Mouse (Mus musculus) spleen, postnatal 10 days (tissue): ENCODE results near the gene Wdpcp.

ENCODE experiments used
- DNase-seq, 2 experiments: peaks; one replicate each; pipeline ENCODE4 v3.0.0; 2021 to 2022; ENCODE audit warnings: low spot score in 2 of 2

The Wdpcp gene

GRCm38 (mm10) chr11:21569456-21570108, 2.5 kb upstream of the Wdpcp start:
- peak in 1 of 2 experiments; percentile 22 for DNase-seq

DNA sequence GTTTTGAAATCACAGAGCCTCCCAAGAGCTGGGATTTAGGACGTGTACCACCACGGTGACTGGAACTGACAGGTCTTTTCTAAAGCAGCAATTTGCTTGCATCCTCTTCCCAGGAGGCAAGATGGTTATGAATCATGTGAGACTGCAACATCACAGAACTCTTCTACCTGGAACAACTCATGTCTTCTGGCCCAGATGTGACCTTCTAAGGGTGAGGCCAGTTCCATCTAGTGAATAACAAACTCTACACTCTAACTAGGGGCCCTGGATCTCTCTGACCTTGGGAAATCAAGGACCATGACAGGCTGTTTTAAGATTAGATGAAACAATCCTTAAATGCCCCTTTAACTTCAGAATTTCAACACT, 1.9 kb upstream of the Wdpcp start:
- no peak for DNase-seq

DNA sequence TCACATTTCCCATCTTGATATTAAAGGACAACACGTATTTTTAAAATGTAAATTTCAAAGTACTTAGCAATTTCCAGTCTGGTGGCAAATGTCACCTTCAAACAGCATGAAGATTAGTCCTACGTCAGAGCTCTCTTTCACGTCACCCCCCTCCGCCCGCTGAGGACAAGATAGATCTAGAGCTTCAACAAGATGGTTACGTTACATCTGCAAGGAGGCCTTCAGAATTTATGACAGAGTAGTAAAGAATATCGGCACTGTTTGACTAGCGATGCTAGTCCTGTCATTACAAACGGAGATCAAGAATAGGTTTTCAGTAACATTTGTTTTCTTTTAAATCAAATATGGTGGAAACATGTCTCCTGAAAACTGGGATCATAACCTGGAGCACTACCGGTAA, 1.1 kb upstream of the Wdpcp start:
- peak in 1 of 2 experiments; percentile 29 for DNase-seq

DNA sequence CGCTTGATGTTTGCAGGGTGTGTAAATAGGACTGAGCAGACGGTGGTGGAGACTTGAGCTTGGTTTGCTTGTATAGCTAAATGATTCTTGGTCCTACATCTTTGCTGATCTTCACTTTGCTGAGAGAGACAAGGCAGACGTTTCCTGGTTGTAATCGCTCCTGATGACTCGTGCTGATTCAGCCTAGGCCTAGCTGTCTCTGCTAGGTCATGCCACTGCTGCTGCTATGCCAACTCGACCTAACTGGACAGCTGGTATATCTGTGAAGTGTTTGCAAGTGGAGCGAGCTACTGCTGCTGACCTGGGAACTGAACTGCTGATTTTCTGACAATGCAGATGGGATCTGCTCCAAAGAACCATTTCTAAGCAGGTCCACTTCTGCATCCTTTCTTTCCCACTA, 9.4 kb downstream of the Wdpcp start:
- DNase-seq: no peak

GRCm38 (mm10) chr11:21583286-21583685, 11.3 kb downstream of the Wdpcp start:
- no peak for DNase-seq

DNA sequence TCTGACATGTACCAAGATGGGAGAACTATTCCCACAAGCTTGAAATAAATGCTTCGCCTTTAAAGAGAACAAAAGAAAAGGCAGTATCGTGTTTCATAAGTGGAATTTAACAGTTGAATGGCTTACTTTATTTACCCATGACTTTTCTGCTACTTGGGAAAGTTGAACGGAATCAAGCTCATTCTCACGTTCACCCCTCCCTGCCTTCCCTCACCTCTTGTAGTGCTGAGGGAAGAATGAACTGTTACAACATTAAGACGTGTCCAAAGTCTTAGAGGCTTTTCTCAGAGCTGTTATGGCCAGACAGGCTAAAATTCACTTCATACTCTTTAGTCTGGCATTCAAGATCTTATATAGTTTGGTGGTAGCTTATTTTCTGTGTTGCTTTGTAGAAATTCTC, 30.5 kb downstream of the Wdpcp start:
- DNase-seq: no peak

DNA sequence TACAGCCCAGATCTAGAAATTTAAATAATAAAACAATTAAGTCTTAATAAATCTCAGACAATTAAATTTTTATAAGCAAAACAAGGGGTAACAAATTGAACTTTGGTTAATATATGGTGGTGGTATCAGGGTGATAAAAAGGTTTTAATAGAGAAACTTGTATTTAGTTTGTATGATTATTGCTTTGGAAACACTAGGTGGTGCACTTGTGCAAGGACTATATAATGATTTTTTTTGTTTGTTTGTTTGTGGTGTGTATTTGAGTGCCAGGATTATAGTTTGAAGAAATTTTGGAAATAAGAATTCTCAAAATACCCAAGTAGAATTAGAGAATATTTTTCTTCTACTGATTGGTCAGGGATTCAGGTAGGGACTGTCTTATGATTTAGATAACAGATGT, 43.9 kb downstream of the Wdpcp start:
- DNase-seq: no peak

GRCm38 (mm10) chr11:21634171-21634907, 62.3 kb downstream of the Wdpcp start:
- no peak for DNase-seq

DNA sequence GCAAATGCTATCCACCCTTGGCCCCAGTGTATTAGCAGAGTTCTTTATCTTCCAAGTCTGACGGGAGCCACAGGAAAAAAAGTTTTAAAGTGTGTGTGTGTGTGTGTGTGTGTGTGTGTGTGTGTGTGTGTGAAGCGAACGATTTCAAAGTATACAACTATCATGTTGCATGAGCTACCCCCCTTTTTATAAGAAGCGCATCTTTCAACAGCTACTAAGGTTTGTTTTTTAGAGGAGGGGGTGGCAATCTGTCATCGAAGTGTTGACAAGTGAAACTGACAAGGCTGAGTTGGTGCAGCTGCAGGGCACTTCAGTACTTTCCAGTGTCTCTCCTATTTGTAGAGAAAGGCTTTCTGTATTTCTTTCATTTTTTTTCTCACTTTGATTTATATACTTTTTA, 66.3 kb downstream of the Wdpcp start:
- no peak for DNase-seq

GRCm38 (mm10) chr11:21639534-21639933, 67.5 kb downstream of the Wdpcp start:
- no peak for DNase-seq

DNA sequence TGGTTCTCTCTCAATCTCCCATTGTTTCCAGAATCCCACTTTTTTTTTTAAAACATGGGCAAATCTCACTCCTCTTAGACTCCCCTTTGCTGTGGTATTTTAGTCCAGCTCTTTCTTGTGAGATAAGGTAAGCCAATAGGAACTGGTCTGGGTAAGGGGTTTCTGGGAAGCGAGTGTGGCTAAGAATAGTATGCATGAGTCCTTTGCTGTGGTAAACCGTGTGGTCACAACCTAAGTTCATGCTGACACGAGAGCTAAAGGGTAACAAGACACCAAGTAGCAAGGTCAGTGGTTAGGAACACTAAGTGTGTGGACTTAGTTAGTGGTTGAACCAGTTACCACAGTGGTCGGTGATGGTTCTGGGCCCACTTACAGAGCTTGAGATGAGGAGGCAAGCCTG, 72.2 kb downstream of the Wdpcp start:
- no peak for DNase-seq

GRCm38 (mm10) chr11:21646136-21646535, 74.1 kb downstream of the Wdpcp start:
- no peak for DNase-seq

GRCm38 (mm10) chr11:21658985-21659384, 87.0 kb downstream of the Wdpcp start:
- DNase-seq: no peak

DNA sequence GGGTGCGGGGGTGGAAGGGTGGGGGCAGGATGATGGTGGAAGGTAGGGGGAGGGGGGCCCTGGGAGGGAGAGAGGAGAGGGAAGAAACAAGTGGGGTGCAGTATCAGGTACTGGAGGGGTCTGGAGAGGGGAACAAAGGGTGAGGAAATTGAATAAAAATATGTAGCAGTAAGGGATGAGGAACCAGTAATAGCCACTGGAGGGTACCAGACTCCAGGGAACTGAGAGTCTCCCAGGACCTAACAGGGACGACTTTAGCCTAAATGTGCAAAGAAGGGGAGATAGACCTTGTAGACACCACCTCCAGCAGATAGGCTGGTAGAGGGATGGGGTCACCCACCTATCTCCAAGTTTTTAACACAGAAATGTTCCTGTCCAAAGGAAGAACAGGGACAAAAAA, 105.0 kb downstream of the Wdpcp start:
- no peak for DNase-seq

DNA sequence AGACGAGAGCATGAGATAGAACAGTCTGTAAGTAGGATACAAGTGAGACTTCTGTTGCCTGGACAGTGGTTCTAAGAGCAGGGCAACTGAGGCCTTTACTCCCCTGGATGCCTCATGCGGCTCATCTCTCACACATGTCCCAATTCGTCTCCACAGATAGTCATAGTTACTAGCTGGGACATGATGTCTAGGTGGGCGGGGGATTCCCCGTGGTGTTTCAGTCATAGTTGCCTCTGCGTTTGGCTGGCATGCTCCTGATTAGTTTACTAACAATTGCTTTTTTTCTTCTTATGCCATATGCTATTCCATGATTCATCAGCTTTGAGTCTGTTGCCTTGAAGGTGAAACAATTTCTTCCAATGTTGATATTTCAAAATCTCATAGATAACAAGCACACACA, 116.4 kb downstream of the Wdpcp start:
- no peak for DNase-seq

DNA sequence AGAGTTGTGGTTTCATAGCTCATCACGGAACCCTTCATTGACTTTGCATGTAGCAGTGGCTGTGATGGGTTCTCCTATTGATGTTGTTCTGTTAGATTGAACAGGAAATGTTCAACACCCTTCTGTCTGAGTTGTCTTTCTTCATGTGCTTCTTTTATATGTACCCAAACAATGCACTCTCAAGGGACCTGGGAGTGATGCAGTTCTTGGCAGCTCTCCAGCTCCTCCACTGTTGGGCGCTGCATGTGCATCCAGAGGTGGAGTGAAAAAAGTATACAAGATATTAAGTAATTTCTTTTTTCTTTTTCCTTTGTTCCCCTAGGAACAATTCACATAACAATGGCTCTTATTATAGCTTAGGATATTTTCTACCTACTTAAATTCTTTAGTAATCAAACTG, 118.7 kb downstream of the Wdpcp start:
- DNase-seq: no peak

DNA sequence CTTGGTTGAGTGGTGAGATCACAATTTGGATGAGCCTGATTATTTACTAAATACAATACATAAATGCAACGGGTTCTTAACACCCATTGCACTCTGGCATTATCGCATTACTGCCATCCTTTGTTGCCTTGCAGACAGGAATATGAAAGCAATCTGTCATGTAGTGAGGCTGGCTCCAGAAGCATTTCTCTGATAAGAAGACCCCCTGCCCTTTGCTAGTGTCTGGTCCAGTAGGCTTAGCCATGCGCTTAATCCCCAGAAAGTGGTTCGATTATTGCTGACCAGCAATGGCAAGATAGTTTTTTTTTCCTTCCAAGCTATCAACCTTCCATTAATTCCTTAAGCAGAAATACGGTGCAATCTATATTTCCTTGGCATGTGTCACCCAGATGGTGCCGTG, 122.1 kb downstream of the Wdpcp start:
- no peak for DNase-seq

- DNase-seq: no peak
Observed at GRCm38 (mm10) chr11:21697642-21698041, 125.6 kb downstream of the Wdpcp start.

DNA sequence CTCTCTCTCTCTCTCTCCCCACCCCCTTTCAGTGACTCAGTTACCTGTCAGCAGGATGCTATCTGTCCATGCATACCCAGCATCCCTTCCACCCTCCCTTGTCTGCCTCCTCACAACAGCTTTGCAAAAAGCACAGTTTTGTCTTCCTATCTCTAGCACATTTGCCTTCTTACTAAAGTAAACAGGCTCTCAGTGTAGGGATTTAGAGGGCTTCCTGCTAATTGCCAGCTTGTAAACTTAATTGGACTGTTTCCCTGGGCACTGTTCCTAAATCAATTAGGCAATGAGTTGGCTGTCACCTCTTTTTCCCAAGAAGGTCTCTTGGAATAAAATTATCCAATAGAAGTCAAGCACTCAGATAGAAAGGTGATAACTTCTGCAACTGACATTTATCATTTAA, 141.5 kb downstream of the Wdpcp start:
- no peak for DNase-seq

DNA sequence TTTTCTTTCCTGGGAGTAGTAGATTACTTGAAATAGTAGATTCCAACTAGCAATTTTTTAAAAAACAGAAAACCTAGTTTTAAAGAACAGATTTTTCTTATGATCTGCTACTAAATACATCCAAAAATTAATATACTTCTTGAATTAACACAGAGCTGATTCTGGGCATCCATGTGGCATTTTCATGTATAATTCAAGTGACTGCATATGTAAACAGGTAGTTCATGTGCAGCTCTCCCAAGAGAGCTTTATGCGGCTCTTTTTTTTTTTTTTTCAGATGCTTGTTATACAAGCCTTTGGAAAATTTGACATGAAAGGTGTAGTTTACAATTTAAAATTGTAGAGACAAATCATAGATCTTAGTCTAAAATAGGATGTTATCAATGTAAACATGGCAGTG, 142.0 kb downstream of the Wdpcp start:
- DNase-seq: no peak

DNA sequence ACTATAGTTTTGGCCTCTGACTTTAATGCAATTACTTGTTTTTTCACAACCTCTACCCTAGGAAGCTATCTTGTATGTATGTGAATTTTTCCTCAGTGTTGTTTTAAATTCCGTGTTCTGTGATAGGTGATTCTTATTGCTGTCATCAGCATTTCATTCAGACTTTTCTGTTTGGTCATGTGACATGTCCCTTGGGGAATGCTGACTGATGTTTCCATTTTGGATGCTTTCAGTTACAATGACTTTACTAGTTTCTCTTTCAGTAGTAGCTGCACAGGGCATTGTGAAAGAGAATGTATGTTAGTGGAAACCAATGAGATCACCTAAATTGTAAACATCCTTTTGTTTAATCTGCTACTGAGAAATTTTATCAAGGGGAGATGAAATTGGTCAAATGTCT, 154.3 kb downstream of the Wdpcp start:
- DNase-seq: no peak

GRCm38 (mm10) chr11:21729056-21729455, 157.0 kb downstream of the Wdpcp start:
- no peak for DNase-seq

DNA sequence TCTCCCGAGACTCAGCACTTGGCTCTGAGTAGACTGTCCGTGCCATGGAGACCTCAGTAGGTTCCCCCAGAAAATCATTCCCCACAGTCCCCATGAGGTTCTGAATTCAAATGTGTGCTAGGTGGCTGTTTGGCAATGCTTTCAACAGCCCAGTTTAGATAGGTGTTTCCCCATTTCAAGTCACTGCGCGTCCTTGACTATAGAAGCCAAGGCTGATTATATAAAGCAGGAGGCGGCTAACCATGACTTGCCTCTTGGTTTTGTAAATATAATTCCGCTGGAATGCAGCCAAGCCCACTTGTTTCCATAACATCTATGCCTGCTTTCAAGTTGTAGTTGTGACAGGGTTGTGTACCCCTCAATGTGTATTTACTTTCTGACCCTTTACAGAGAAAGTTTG, 157.9 kb downstream of the Wdpcp start:
- no peak for DNase-seq

- DNase-seq: no peak
Observed at GRCm38 (mm10) chr11:21735272-21735671, 163.2 kb downstream of the Wdpcp start.
